Mouse (Mus musculus) erythroblast, embryonic 14.5 days (primary cell): Measurements from ENCODE around the gene Clip2.

Experiments
- GATA1 ChIP-seq: IDR thresholded peaks from 2 replicates; pipeline ENCODE4 v1.6.1; 2012; ENCODE audit warnings: low read length, inconsistent platforms, mixed read lengths
- TAL1 ChIP-seq: IDR thresholded peaks from 3 replicates; pipeline ENCODE4 v1.6.1; 2012; ENCODE audit warnings: low read length, inconsistent platforms, mixed read lengths

DNA sequence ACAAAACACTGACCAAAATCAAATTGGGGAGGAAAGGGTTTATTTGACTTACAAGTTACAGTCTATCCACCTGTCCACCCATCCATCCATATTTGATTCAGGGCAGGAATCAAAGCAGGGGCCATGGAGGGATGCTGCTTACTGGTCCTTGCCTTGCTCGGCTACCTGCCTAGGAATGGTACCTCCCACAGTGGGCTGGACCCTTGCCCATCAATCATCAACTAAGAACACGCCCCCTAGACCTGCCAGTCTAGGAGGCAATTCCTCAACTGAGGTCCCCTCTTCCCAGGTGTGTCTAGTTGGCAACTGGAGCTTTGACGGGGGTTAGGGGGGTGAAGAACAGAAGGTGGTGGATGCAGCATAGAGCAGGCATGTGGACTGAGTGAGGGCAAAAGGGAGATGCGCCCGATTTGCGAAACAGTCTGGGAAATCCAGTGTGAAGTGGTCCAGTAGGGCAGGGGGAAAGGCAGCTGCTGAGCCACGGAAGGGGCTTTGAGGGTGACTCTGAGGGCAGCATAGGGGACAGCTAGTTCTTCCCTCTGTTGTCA is 67.0 kb downstream of the Clip2 start:
- no peak for TF ChIP-seq GATA1
- TF ChIP-seq TAL1 = no peak
